Mouse (Mus musculus) ZHBTc4 (cell line): ENCODE measurements around the gene Nhp2.
"Not testable (repeated sequence)": the region's sequence is repeated elsewhere in the genome, so short reads cannot be mapped to it uniquely, and the experiment has no call there.

Experiments
- DNase-seq: peaks from one replicate; pipeline ENCODE4 v3.0.0-alpha.2; 2011; ENCODE audit warnings: low read depth, low spot score

Gene Nhp2

DNA sequence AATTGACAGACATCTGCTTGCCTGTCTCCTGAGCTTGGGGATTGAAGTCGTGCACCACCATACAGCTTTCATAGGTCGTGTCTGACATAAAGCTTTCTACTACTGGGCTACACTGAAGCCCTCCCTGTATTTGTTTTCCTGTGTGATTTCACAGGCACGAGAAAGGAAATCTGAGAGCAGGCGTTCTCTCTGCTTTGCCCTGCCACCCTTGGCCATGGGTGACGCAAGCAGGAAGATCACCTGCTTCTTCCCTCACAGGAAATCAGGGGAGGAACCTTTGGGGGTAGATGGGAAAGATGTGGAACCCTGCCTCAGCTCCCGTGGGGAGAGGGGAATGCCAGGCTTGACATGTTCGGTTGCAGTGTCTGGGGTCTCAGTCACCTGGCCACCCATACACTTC, 38.8 kb downstream of the Nhp2 start:
- no peak for DNase-seq

DNA sequence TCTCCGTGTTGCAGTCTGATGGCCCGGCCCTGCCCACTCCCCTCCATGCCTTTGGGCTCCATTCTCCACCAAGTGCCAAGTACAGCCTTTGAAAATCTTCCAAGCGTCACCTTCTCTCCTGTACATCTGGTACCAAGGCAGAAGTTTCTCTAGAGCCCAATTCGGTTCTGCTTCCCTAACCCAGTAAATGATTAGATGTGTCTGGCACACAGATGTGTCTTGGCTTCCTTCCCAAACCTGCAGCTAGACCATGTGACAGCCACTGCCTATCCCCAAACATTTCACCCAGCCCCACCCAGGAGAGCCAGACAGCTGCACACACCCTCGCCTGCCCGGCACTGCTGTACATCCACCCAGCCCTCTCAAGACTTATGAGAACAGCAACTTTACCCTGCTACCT, 39.2 kb downstream of the Nhp2 start:
- DNase-seq, result peak; percentile 57

DNA sequence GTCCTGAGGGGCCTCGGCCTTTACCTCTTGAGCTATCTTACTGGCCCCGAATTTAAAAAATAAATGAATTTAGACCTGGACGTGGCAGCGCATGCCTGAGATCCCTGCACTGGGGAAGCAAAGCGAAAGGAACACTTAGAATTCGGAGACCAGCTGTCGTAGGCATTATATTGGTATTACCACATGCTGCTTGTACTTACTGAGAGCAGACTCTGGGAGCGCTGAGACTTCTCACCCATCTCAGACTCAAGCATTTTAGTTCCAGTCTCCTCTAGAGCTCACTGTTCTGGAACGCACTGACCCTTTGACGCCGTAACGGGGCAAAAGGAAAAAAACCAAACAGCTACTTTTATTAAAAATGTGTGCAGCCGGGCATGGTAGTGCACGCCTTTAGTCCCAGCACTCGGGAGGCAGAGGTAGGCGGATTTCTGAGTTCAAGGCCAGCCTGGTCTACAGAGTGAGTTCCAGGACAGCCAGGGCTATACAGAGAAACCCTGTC, 42.4 kb downstream of the Nhp2 start:
- peak; percentile 31 for DNase-seq

DNA sequence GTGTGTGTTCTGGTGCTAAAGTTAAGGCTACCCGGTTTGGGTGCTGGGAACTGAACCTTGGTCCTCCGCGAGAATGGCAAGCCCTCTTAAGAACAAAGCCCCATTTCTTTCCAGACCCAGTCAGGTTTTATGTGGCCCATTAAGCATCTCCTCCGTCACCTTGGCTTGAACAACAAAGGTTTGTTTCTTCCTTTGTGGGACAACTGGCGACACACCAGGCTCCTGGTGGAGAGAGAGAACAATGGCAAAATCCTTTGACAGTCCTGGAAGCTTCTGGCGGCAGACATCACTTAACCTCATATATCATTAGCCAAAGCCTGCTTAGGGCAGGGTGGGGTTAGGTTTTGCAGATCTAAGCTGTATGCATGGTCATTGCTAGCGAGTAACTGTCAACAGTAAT, 43.1 kb downstream of the Nhp2 start:
- peak; percentile 60 for DNase-seq

DNA sequence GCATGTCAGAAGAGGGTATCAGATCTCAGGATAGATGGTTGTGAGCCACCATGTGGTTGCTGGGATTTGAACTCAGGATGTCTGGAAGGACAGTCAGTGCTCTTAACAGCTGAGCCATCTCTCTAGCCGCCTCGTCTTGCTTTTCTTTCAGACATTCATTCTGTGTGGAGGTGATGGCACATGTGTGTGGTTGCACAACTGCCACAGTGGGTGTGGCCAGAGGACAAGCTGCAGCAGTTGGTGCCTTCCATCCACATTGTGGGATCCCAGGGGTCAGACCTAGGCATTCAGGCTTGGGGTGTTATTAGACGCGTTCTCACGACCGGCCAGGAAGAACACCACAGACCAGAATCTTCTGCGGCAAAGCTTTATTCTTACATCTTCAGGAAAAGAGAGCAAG, 45.2 kb downstream of the Nhp2 start:
- not testable (repeated sequence) for DNase-seq

DNA sequence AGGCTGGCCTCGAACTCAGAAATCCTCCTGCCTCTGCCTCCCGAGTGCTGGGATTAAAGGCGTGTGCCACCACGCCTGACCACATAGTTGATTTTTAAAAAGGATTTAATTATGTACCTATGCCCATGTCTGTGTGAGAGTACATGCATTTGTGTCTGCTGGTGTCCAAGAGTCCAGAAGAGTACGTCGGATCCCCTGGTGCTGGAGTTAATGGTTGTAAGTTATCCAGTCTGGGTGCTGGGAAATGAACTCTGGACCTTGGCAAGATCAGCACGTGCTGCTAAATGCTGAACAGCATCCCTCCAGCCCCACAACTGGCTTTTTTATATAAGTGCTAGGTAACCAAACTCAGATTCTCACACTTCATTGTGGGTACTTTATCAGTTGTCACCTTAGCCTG, 51.3 kb downstream of the Nhp2 start:
- DNase-seq, result no peak

DNA sequence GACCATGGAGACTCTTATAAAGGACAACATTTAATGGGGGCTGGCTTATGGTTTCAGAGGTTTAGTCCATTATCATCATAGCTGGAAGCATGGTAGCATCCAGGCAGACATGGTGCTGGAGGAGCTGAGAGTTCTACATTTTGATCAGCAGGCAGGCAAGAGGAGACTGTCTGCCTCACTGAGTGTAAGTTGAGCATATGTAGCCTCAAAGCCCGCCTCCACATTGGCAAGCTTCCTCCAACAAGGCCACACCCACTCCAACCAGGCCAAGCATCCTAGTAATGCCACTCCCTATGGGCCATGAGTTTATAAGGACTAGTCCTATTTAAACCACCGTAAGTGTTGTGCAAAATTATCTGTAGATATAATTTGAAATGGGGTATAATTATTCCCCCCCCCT, 51.8 kb downstream of the Nhp2 start:
- no peak for DNase-seq

DNA sequence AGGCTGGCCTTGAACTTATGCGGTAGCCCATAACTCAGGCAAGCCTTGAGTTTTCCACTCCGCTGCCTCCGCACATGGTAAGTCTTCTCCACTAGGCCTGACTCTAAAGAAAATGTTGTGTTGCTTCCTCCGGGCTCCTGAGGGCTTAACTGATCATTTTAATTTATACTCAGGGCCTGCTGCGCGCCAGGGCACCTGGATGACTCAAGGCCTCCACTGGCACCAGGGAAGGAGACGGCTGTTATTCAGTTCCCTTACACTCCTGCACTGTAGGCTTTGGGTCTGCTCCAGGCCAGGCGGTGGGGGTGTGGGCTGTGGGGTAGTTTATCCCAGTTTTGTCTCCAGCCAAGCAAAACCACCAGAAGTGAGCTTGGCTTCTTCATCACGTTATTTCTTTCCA, 53.8 kb downstream of the Nhp2 start:
- DNase-seq, result no peak
